Mouse (Mus musculus) forebrain, embryonic 15.5 days (tissue): ENCODE measurements around the gene Matn4. TPM values are rescaled to one million over a fixed set of nuclear protein-coding genes. Genes with fewer than 3 reads are reported as not detected.

Experiments used
- ATAC-seq: fragments of 200-750 bp; cut with Nextera tagmentation; replicated peaks from 2 replicates; pipeline ENCODE4 v1.8.0; 2017; ENCODE audit warnings: mild to moderate bottlenecking, moderate TSS enrichment, moderate library complexity
- H3K27ac ChIP-seq: fragments of 300-500 bp; sonication (generic); replicated peaks from 2 replicates; pipeline ENCODE4 v1.5.1; 2015; ENCODE audit warnings: mild to moderate bottlenecking, inconsistent platforms
- H3K27me3 ChIP-seq: fragments of 300-500 bp; sonication (generic); 2 replicates; pipeline ENCODE4 v1.6.1; 2015; ENCODE audit warnings: inconsistent platforms
- H3K36me3 ChIP-seq: fragments of 300-500 bp; sonication (generic); 2 replicates; pipeline ENCODE4 v1.6.1; 2015; ENCODE audit warnings: mild to moderate bottlenecking, inconsistent platforms
- H3K4me1 ChIP-seq: fragments of 300-500 bp; sonication (generic); 2 replicates; pipeline ENCODE4 v1.6.1; 2015; ENCODE audit warnings: inconsistent platforms
- H3K4me2 ChIP-seq: fragments of 300-500 bp; sonication (generic); replicated peaks from 2 replicates; pipeline ENCODE4 v1.6.1; 2015; ENCODE audit warnings: mild to moderate bottlenecking, inconsistent platforms
- H3K4me3 ChIP-seq: fragments of 300-500 bp; sonication (generic); 2 replicates; pipeline ENCODE4 v1.5.1; 2015; ENCODE audit warnings: mild to moderate bottlenecking, inconsistent platforms
- H3K9ac ChIP-seq: fragments of 300-500 bp; sonication (generic); replicated peaks from 2 replicates; pipeline ENCODE4 v1.6.1; 2015; ENCODE audit warnings: mild to moderate bottlenecking, inconsistent platforms
- H3K9me3 ChIP-seq: fragments of 300-500 bp; sonication (generic); 2 replicates; pipeline ENCODE4 v1.6.1; 2016; ENCODE audit warnings: inconsistent platforms
- WGBS: fragments of 180-500 bp; shearing (Covaris S2); methylation state at CpG from one replicate; pipeline ENCODE4 v1.1.7; 2015; ENCODE audit warnings: mixed read lengths; 5-methylcytosine and 5-hydroxymethylcytosine counted together
- polyA plus RNA-seq: library from polyadenylated mRNA; unstranded; fragments of >200 nt; fragmentation: Nextera tagmentation; extraction: Ambion mirVana; gene quantifications from 2 replicates; pipeline ENCODE4 v1.2.1, GENCODE M21; 2015

Gene Matn4
- polyA plus RNA-seq, 1 experiment from 2014 or later, result 0.94 TPM

- no peak for ATAC-seq
- Histone ChIP-seq H3K9ac (no peak overlapping the region), H3K27ac (no peak overlapping the region), H3K4me2 (no peak overlapping the region), H3K4me3 (no peak overlapping the region), H3K27me3 (peaks cover 93% of the 10 kb centered on the region), H3K36me3 (no peaks in the 10 kb centered on the region), H3K4me1 (peaks cover 18% of the 10 kb centered on the region), H3K9me3 (no peaks in the 10 kb centered on the region)
- WGBS, result 11% methylated on average over 14 of the region's 14 CpGs
These were observed 1.4 kb downstream of the Matn4 start for GRCm38 (mm10) chr2:164403396-164404081.

GRCm38 (mm10) chr2:164402906-164403305, 2.1 kb downstream of the Matn4 start, which contains the start of gene Rbpjl:
Gene Rbpjl (plus strand): TSS chr2:164403141.
- Histone ChIP-seq H3K9ac (no peak within 1 kb of the TSS), H3K4me2 (no peak within 1 kb of the TSS), H3K36me3 (no peaks in the 10 kb centered on the region), H3K4me3 (no peak within 1 kb of the TSS), H3K27ac (no peak within 1 kb of the TSS), H3K27me3 (peaks cover 87% of the 10 kb centered on the region), H3K9me3 (no peaks in the 10 kb centered on the region), H3K4me1 (peaks cover 16% of the 10 kb centered on the region)
- WGBS, result 5% methylated on average over 17 of the region's 17 CpGs
- no peak for ATAC-seq

- ATAC-seq, result no peak
- peaks cover 32% of the 10 kb centered on the region for H3K27me3 ChIP-seq
- 76% methylated on average over 12 of the region's 12 CpGs for WGBS
- no peak overlapping the region for H3K9ac ChIP-seq
- H3K4me1 ChIP-seq, result peaks cover 6% of the 10 kb centered on the region; the same call in 1 of the 2 replicates
- H3K27ac ChIP-seq, result no peak overlapping the region
- H3K9me3 ChIP-seq, result no peaks in the 10 kb centered on the region
- no peak overlapping the region for H3K4me3 ChIP-seq
- H3K36me3 ChIP-seq, result no peaks in the 10 kb centered on the region
- no peak overlapping the region for H3K4me2 ChIP-seq
These were observed 8.0 kb downstream of the Matn4 start for GRCm38 (mm10) chr2:164396911-164397310.

GRCm38 (mm10) chr2:164396076-164396475, 8.9 kb downstream of the Matn4 start:
- no peaks in the 10 kb centered on the region for H3K36me3 ChIP-seq
- H3K4me3 ChIP-seq, result no peak overlapping the region
- H3K27ac ChIP-seq, result no peak overlapping the region
- 91% methylated on average over 7 of the region's 7 CpGs for WGBS
- no peaks in the 10 kb centered on the region for H3K9me3 ChIP-seq
- H3K27me3 ChIP-seq, result peaks cover 24% of the 10 kb centered on the region
- H3K4me1 ChIP-seq, result peaks cover 6% of the 10 kb centered on the region; the same call in 1 of the 2 replicates
- no peak overlapping the region for H3K4me2 ChIP-seq
- ATAC-seq, result no peak
- H3K9ac ChIP-seq, result no peak overlapping the region

- 82% methylated on average over 29 of the region's 29 CpGs for WGBS
These were observed 11.8 kb downstream of the Matn4 start for GRCm38 (mm10) chr2:164393126-164393525.

GRCm38 (mm10) chr2:164389499-164389898, 15.5 kb downstream of the Matn4 start:
- H3K9ac ChIP-seq, result peak overlapping the region; percentile 41
- peak overlapping the region; percentile 65 for H3K4me2 ChIP-seq
- ATAC-seq, result peak; percentile 77
- H3K4me1 ChIP-seq, result peaks cover 19% of the 10 kb centered on the region
- H3K4me3 ChIP-seq, result peak overlapping the region; percentile 48
- H3K9me3 ChIP-seq, result no peaks in the 10 kb centered on the region
- H3K27me3 ChIP-seq, result no peaks in the 10 kb centered on the region; the same call in 1 of the 2 replicates
- no peaks in the 10 kb centered on the region for H3K36me3 ChIP-seq
- WGBS, result under 1% methylated on average over 30 of the region's 30 CpGs
- H3K27ac ChIP-seq, result no peak overlapping the region

More at GRCm38 (mm10) chr2:164393126-164393525, 11.8 kb downstream of the Matn4 start:
- Histone ChIP-seq H3K4me2 (no peak overlapping the region), H3K4me1 (peaks cover 9% of the 10 kb centered on the region), H3K9ac (no peak overlapping the region), H3K9me3 (no peaks in the 10 kb centered on the region), H3K27ac (no peak overlapping the region), H3K4me3 (no peak overlapping the region), H3K36me3 (no peaks in the 10 kb centered on the region), H3K27me3 (no peaks in the 10 kb centered on the region; the same call in 1 of the 2 replicates)
- no peak for ATAC-seq

- Histone ChIP-seq H3K27me3 (no peaks in the 10 kb centered on the region; the same call in 1 of the 2 replicates), H3K27ac (no peak within 1 kb of the TSS), H3K4me3 (peak within 1 kb of the TSS; percentile 48), H3K4me2 (peak within 1 kb of the TSS; percentile 65), H3K9me3 (no peaks in the 10 kb centered on the region), H3K9ac (peak within 1 kb of the TSS; percentile 41), H3K4me1 (peaks cover 19% of the 10 kb centered on the region), H3K36me3 (no peaks in the 10 kb centered on the region)
- peak; percentile 57 for ATAC-seq
- 0% methylated on average over 17 of the region's 17 CpGs for WGBS
These were observed 15.9 kb downstream of the Matn4 start, which contains the start of gene Slpi for GRCm38 (mm10) chr2:164389020-164389419. Gene Slpi (minus strand): TSS chr2:164389095.

- Histone ChIP-seq H3K4me1 (peaks cover 19% of the 10 kb centered on the region), H3K4me3 (no peak overlapping the region), H3K9me3 (no peaks in the 10 kb centered on the region), H3K27me3 (no peaks in the 10 kb centered on the region; the same call in 1 of the 2 replicates), H3K9ac (no peak overlapping the region), H3K4me2 (no peak overlapping the region), H3K36me3 (no peaks in the 10 kb centered on the region), H3K27ac (no peak overlapping the region)
- 19% methylated on average over 8 of the region's 8 CpGs for WGBS
- no peak for ATAC-seq
These were observed 18.0 kb downstream of the Matn4 start for GRCm38 (mm10) chr2:164386953-164387352.

GRCm38 (mm10) chr2:164385927-164386763, 18.8 kb downstream of the Matn4 start:
- Histone ChIP-seq H3K27me3 (no peaks in the 10 kb centered on the region; the same call in 1 of the 2 replicates), H3K4me2 (peak overlapping the region; percentile 6; the same call in 1 of the 2 replicates), H3K4me3 (no peak overlapping the region), H3K9ac (no peak overlapping the region), H3K36me3 (no peaks in the 10 kb centered on the region), H3K27ac (no peak overlapping the region), H3K9me3 (no peaks in the 10 kb centered on the region), H3K4me1 (peaks cover 19% of the 10 kb centered on the region)
- WGBS, result 8% methylated on average over 18 of the region's 18 CpGs
- peak; percentile 63; the same call in 1 of the 2 replicates for ATAC-seq

GRCm38 (mm10) chr2:164383656-164384399, 21.1 kb downstream of the Matn4 start:
- Histone ChIP-seq H3K9ac (no peak overlapping the region), H3K9me3 (no peaks in the 10 kb centered on the region), H3K27me3 (no peaks in the 10 kb centered on the region; the same call in 1 of the 2 replicates), H3K36me3 (no peaks in the 10 kb centered on the region), H3K4me1 (peaks cover 13% of the 10 kb centered on the region), H3K27ac (no peak overlapping the region), H3K4me2 (no peak overlapping the region), H3K4me3 (no peak overlapping the region)
- no peak for ATAC-seq
- WGBS, result 45% methylated on average over 11 of the region's 11 CpGs

- no peak for ATAC-seq
- Histone ChIP-seq H3K36me3 (no peaks in the 10 kb centered on the region), H3K27me3 (no peaks in the 10 kb centered on the region), H3K4me2 (no peak overlapping the region), H3K4me1 (peaks cover 10% of the 10 kb centered on the region), H3K27ac (no peak overlapping the region), H3K9ac (no peak overlapping the region), H3K9me3 (no peaks in the 10 kb centered on the region), H3K4me3 (no peak overlapping the region)
- 87% methylated on average over 3 of the region's 3 CpGs for WGBS
These were observed 22.0 kb downstream of the Matn4 start for GRCm38 (mm10) chr2:164382971-164383370.
